Mouse (Mus musculus) kidney, adult 2 months (tissue): Measurements from ENCODE around the gene Kcnmb2.

ENCODE experiments used
- CTCF ChIP-seq: fragments of 200-500 bp; conservative IDR thresholded peaks from 2 replicates; pipeline ENCODE4 v1.5.1; 2011; ENCODE audit warnings: low read depth, mild to moderate bottlenecking, control low read depth, low read length, moderate library complexity, mixed read lengths; ENCODE audit not compliant: insufficient read depth, insufficient read length
- POLR2A ChIP-seq: fragments of 200-500 bp; IDR thresholded peaks from one replicate; pipeline ENCODE4 v1.6.1; 2011; ENCODE audit warnings: low read depth, low read length, control low read depth

DNA sequence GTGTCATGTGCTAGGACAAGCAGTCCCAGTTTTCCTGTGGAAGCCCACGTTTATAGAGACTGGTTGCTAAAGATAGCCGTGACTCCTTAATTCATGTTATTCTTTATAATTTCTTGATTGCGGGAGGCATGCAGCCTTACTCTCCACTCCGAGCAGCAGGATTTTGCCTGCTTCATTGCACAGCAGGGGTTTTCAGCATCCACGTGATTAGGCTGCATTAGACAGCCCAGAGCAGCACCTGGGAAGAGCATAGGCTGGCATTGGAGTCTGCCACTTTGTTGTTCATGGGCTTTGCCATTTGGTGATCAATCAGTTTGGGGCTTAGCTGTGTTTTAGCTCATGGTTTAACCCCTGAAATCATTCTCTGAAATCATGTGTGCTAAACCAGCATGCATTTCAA is 80.1 kb downstream of the Kcnmb2 start:
- no peak for TF ChIP-seq CTCF
- TF ChIP-seq POLR2A: no peak
